Mouse (Mus musculus) heart, embryonic 16.5 days (tissue): ENCODE measurements around the gene Map4k5. TPM values are rescaled to one million over a fixed set of nuclear protein-coding genes. Genes with fewer than 3 reads are reported as not detected.
A peak's percentile ranks its signal among the peaks of the same experiment; 100 is the strongest.

Experiments used
- ATAC-seq: fragments of 200-750 bp; cut with Nextera tagmentation; replicated peaks from 2 replicates; pipeline ENCODE4 v1.8.0; 2017; ENCODE audit warnings: moderate number of reproducible peaks; ENCODE audit not compliant: insufficient read depth, low FRiP score; ENCODE audit errors: extremely low read depth
- H3K27ac ChIP-seq: fragments of 300-500 bp; sonication (generic); 2 replicates; pipeline ENCODE4 v1.5.1; 2014; ENCODE audit warnings: mild to moderate bottlenecking, low read length, control low read depth, moderate library complexity
- H3K27me3 ChIP-seq: fragments of 300-500 bp; sonication (generic); 2 replicates; pipeline ENCODE4 v1.6.1; 2014; ENCODE audit warnings: low read length, mixed read lengths; ENCODE audit not compliant: control insufficient read depth, insufficient read depth
- H3K36me3 ChIP-seq: fragments of 300-500 bp; sonication (generic); 2 replicates; pipeline ENCODE4 v1.6.1; 2014; ENCODE audit not compliant: control insufficient read depth, insufficient read depth
- H3K4me1 ChIP-seq: fragments of 300-500 bp; sonication (generic); 2 replicates; pipeline ENCODE4 v1.6.1; 2014; ENCODE audit warnings: low read length, mixed read lengths; ENCODE audit not compliant: control insufficient read depth, insufficient read depth
- H3K4me2 ChIP-seq: fragments of 300-500 bp; sonication (generic); 2 replicates; pipeline ENCODE4 v1.6.1; 2014; ENCODE audit warnings: low read depth, mild to moderate bottlenecking, control low read depth, low read length
- H3K4me3 ChIP-seq: fragments of 300-500 bp; sonication (generic); 2 replicates; pipeline ENCODE4 v1.5.1; 2014; ENCODE audit warnings: mild to moderate bottlenecking, control low read depth, low read length
- H3K9ac ChIP-seq: fragments of 300-500 bp; sonication (generic); 2 replicates; pipeline ENCODE4 v1.6.1; 2014; ENCODE audit warnings: low read length, control low read depth
- H3K9me3 ChIP-seq: fragments of 300-500 bp; sonication (generic); replicated peaks from 2 replicates; pipeline ENCODE4 v1.6.1; 2016; ENCODE audit warnings: low read length; ENCODE audit not compliant: control insufficient read depth
- WGBS: fragments of 180-500 bp; shearing (Covaris S2); extraction: QIAGEN DNeasy Blood & Tissue Kit; methylation state at CpG from one replicate; pipeline ENCODE4 v1.1.7; 2014; 5-methylcytosine and 5-hydroxymethylcytosine counted together
- polyA plus RNA-seq: library from polyadenylated mRNA; unstranded; fragments of >200 nt; fragmentation: Nextera tagmentation; extraction: Ambion mirVana; gene quantifications from 2 replicates; pipeline ENCODE4 v1.2.1, GENCODE M21; 2015

Gene Map4k5
- polyA plus RNA-seq, 1 experiment from 2014 or later = 25.2 TPM

- no peaks in the 10 kb centered on the region for H3K9me3 ChIP-seq
- no peak; the same call in 1 of the 2 replicates for ATAC-seq
- H3K4me1 ChIP-seq = peaks cover 13% of the 10 kb centered on the region
- peak overlapping the region; percentile 34; the same call in 1 of the 2 replicates for H3K27ac ChIP-seq
- no peaks in the 10 kb centered on the region for H3K27me3 ChIP-seq
- no peak overlapping the region for H3K4me2 ChIP-seq
- 55% methylated on average over 11 of the region's 11 CpGs for WGBS
- H3K9ac ChIP-seq = no peak overlapping the region
- H3K4me3 ChIP-seq = no peak overlapping the region
- H3K36me3 ChIP-seq = no peaks in the 10 kb centered on the region
Observed at GRCm38 (mm10) chr12:69776607-69777340, 116.2 kb downstream of the Map4k5 start.

GRCm38 (mm10) chr12:69768841-69769240 lies 124.2 kb downstream of the Map4k5 start:
- no peak for ATAC-seq
- no peak overlapping the region for H3K4me2 ChIP-seq

GRCm38 (mm10) chr12:69767476-69768258 lies 125.3 kb downstream of the Map4k5 start:
- H3K4me1 ChIP-seq = no peaks in the 10 kb centered on the region
- no peak overlapping the region for H3K4me3 ChIP-seq
- H3K4me2 ChIP-seq = no peak overlapping the region
- no peaks in the 10 kb centered on the region for H3K27me3 ChIP-seq
- no peak overlapping the region for H3K27ac ChIP-seq
- no peak overlapping the region for H3K9ac ChIP-seq
- H3K36me3 ChIP-seq = no peaks in the 10 kb centered on the region
- 0 out of 2 replicates have a peak, but pooled peaks cover 2% of the 10 kb centered on the region for H3K9me3 ChIP-seq
- ATAC-seq = no peak
- 54% methylated on average over 9 of the region's 9 CpGs for WGBS

More at GRCm38 (mm10) chr12:69768841-69769240, 124.2 kb downstream of the Map4k5 start:
- Histone ChIP-seq H3K36me3 (no peaks in the 10 kb centered on the region), H3K4me3 (no peak overlapping the region), H3K27ac (no peak overlapping the region), H3K9me3 (0 out of 2 replicates have a peak, but pooled peaks cover 2% of the 10 kb centered on the region), H3K9ac (no peak overlapping the region), H3K4me1 (no peaks in the 10 kb centered on the region), H3K27me3 (no peaks in the 10 kb centered on the region)
- WGBS = 80% methylated on average over 2 of the region's 2 CpGs

- no peak overlapping the region for H3K4me3 ChIP-seq
- no peak overlapping the region for H3K9ac ChIP-seq
- H3K4me1 ChIP-seq = no peaks in the 10 kb centered on the region
- no peak overlapping the region for H3K4me2 ChIP-seq
- no peak overlapping the region for H3K27ac ChIP-seq
- no peaks in the 10 kb centered on the region for H3K36me3 ChIP-seq
- 0 out of 2 replicates have a peak, but pooled peaks cover 5% of the 10 kb centered on the region for H3K9me3 ChIP-seq
- 77% methylated on average over 10 of the region's 10 CpGs for WGBS
- H3K27me3 ChIP-seq = no peaks in the 10 kb centered on the region
- ATAC-seq = no peak
Observed at GRCm38 (mm10) chr12:69766185-69766904, 126.7 kb downstream of the Map4k5 start.

- 0 out of 2 replicates have a peak, but pooled peaks cover 4% of the 10 kb centered on the region for H3K9me3 ChIP-seq
- no peak overlapping the region for H3K9ac ChIP-seq
- H3K4me1 ChIP-seq = no peaks in the 10 kb centered on the region
- no peak for ATAC-seq
- no peak overlapping the region for H3K27ac ChIP-seq
- no peak overlapping the region for H3K4me3 ChIP-seq
- WGBS = 76% methylated on average over 9 of the region's 9 CpGs
- no peaks in the 10 kb centered on the region for H3K36me3 ChIP-seq
- H3K4me2 ChIP-seq = no peak overlapping the region
- no peaks in the 10 kb centered on the region for H3K27me3 ChIP-seq
Observed at GRCm38 (mm10) chr12:69765543-69765942, 127.5 kb downstream of the Map4k5 start.

GRCm38 (mm10) chr12:69761603-69762002 lies 131.4 kb downstream of the Map4k5 start:
- ATAC-seq = no peak
- Histone ChIP-seq H3K27ac (no peak overlapping the region; the same call in 1 of the 2 replicates), H3K9me3 (0 out of 2 replicates have a peak, but pooled peaks cover 2% of the 10 kb centered on the region), H3K4me1 (peaks cover 18% of the 10 kb centered on the region), H3K9ac (no peak overlapping the region), H3K4me2 (no peak overlapping the region), H3K36me3 (no peaks in the 10 kb centered on the region), H3K27me3 (no peaks in the 10 kb centered on the region), H3K4me3 (no peak overlapping the region)
- WGBS = 73% methylated on average over 2 of the region's 2 CpGs

GRCm38 (mm10) chr12:69760743-69761406 lies 132.1 kb downstream of the Map4k5 start:
- H3K27me3 ChIP-seq = no peaks in the 10 kb centered on the region
- H3K9me3 ChIP-seq = 0 out of 2 replicates have a peak, but pooled peaks cover 2% of the 10 kb centered on the region
- no peak for ATAC-seq
- H3K4me1 ChIP-seq = peaks cover 18% of the 10 kb centered on the region
- H3K4me2 ChIP-seq = no peak overlapping the region
- H3K27ac ChIP-seq = peak overlapping the region; percentile 44; the same call in 1 of the 2 replicates
- H3K9ac ChIP-seq = no peak overlapping the region
- 78% methylated on average over 20 of the region's 20 CpGs for WGBS
- no peaks in the 10 kb centered on the region for H3K36me3 ChIP-seq
- H3K4me3 ChIP-seq = no peak overlapping the region

- Histone ChIP-seq H3K9me3 (0 out of 2 replicates have a peak, but pooled peaks cover 2% of the 10 kb centered on the region), H3K4me2 (no peak overlapping the region), H3K27ac (no peak overlapping the region), H3K4me1 (peaks cover 18% of the 10 kb centered on the region), H3K4me3 (no peak overlapping the region), H3K27me3 (no peaks in the 10 kb centered on the region), H3K9ac (no peak overlapping the region), H3K36me3 (no peaks in the 10 kb centered on the region)
- 58% methylated on average over 6 of the region's 6 CpGs for WGBS
- no peak for ATAC-seq
Observed at GRCm38 (mm10) chr12:69760014-69760413, 133.0 kb downstream of the Map4k5 start.
